Mouse (Mus musculus) A20 (cell line): ENCODE measurements at regions not wholly inside any gene's neighbourhood (a gene's known extent, or its start where the extent isn't known, plus 50 kb on each side); places are given as distances from the start of the nearest gene placed in this dataset.
A peak's percentile ranks its signal among the peaks of the same experiment; 100 is the strongest.
"Not testable (repeated sequence)": the region's sequence is repeated elsewhere in the genome, so short reads cannot be mapped to it uniquely, and the experiment has no call there.

Experiments
- DNase-seq: peaks from one replicate; pipeline ENCODE4 v3.0.0-alpha.2; 2011; ENCODE audit warnings: low read depth, low spot score

- DNase-seq: no peak
These were observed 53.4 kb downstream of the Rps12 start for GRCm38 (mm10) chr10:23733679-23734078.

- DNase-seq: not testable (repeated sequence)
These were observed 60.9 kb downstream of the Rps12 start for GRCm38 (mm10) chr10:23725960-23726714.

GRCm38 (mm10) chr10:23718124-23718523 lies 69.0 kb downstream of the Rps12 start:
- DNase-seq: no peak

GRCm38 (mm10) chr10:23715511-23715910 lies 71.6 kb downstream of the Rps12 start:
- no peak for DNase-seq

GRCm38 (mm10) chr10:23715101-23715500 lies 72.0 kb downstream of the Rps12 start:
- peak; percentile 6 for DNase-seq

- no peak for DNase-seq
These were observed 74.2 kb downstream of the Rps12 start for GRCm38 (mm10) chr10:23712691-23713378.

- DNase-seq: no peak
These were observed 75.5 kb downstream of the Rps12 start for GRCm38 (mm10) chr10:23711416-23712171.

- DNase-seq: no peak
These were observed 76.1 kb downstream of the Rps12 start for GRCm38 (mm10) chr10:23710999-23711398.

GRCm38 (mm10) chr10:23708261-23708660 lies 78.8 kb downstream of the Rps12 start:
- DNase-seq: no peak

GRCm38 (mm10) chr10:23707141-23707540 lies 79.9 kb downstream of the Rps12 start:
- DNase-seq: no peak

- DNase-seq: no peak
These were observed 83.0 kb downstream of the Rps12 start for GRCm38 (mm10) chr10:23704048-23704447.

GRCm38 (mm10) chr10:23691291-23691690 lies 95.8 kb downstream of the Rps12 start:
- no peak for DNase-seq

- no peak for DNase-seq
These were observed 100.1 kb downstream of the Rps12 start for GRCm38 (mm10) chr10:23686969-23687368.

- DNase-seq: no peak
These were observed 104.0 kb downstream of the Rps12 start for GRCm38 (mm10) chr10:23683078-23683477.

GRCm38 (mm10) chr10:23675911-23676310 lies 111.2 kb downstream of the Rps12 start:
- no peak for DNase-seq

- DNase-seq: no peak
These were observed 112.2 kb downstream of the Rps12 start for GRCm38 (mm10) chr10:23674633-23675515.

GRCm38 (mm10) chr10:23672296-23672695 lies 114.8 kb downstream of the Rps12 start:
- no peak for DNase-seq

GRCm38 (mm10) chr10:23671494-23671893 lies 115.6 kb downstream of the Rps12 start:
- DNase-seq: peak; percentile 72

GRCm38 (mm10) chr10:23665916-23666315 lies 121.2 kb downstream of the Rps12 start:
- peak; percentile 87 for DNase-seq

- DNase-seq: no peak
These were observed 160.9 kb downstream of the Rps12 start for GRCm38 (mm10) chr10:23626201-23626600.

GRCm38 (mm10) chr10:23612030-23612429 lies 175.0 kb downstream of the Rps12 start:
- no peak for DNase-seq
